Mouse (Mus musculus) liver, postnatal 0 days (tissue): ENCODE measurements around the gene Cacul1.

Experiments
- CTCF ChIP-seq: sonication (generic); IDR thresholded peaks from 2 replicates; pipeline ENCODE4 v1.5.1; 2016; ENCODE audit warnings: antibody characterized with exemption, low read depth
- EP300 ChIP-seq: IDR thresholded peaks from 2 replicates; pipeline ENCODE4 v1.6.1; 2016; ENCODE audit warnings: antibody characterized with exemption, low read depth, mild to moderate bottlenecking

- no peak for TF ChIP-seq CTCF
- no peak for TF ChIP-seq EP300
Observed at GRCm38 (mm10) chr19:60524678-60525077, 56.1 kb downstream of the Cacul1 start.
